Mouse (Mus musculus) embryonic facial prominence, embryonic 10.5 days (tissue): ENCODE data around the gene Tmed1. TPM values are rescaled to one million over a fixed set of nuclear protein-coding genes. Genes with fewer than 3 reads are reported as not detected.
A peak's percentile ranks its signal among the peaks of the same experiment; 100 is the strongest.
"Not testable (repeated sequence)": the region's sequence is repeated elsewhere in the genome, so short reads cannot be mapped to it uniquely, and the experiment has no call there.

Experiments used
- DNase-seq: peaks from one replicate; pipeline ENCODE4 v3.0.0-alpha.2; 2017; ENCODE audit warnings: low spot score
- H3K27ac ChIP-seq: fragments of 300-500 bp; sonication (generic); replicated peaks from 2 replicates; pipeline ENCODE4 v1.5.1; 2016; ENCODE audit warnings: mild to moderate bottlenecking
- H3K27me3 ChIP-seq: fragments of 300-500 bp; sonication (generic); replicated peaks from 2 replicates; pipeline ENCODE4 v1.6.1; 2016; ENCODE audit warnings: low read depth, mild to moderate bottlenecking; ENCODE audit not compliant: poor library complexity, severe bottlenecking
- H3K36me3 ChIP-seq: fragments of 300-500 bp; sonication (generic); replicated peaks from 2 replicates; pipeline ENCODE4 v1.6.1; 2016; ENCODE audit warnings: mild to moderate bottlenecking, moderate library complexity
- H3K4me1 ChIP-seq: fragments of 300-500 bp; sonication (generic); 2 replicates; pipeline ENCODE4 v1.6.1; 2016
- H3K4me3 ChIP-seq: fragments of 300-500 bp; sonication (generic); 2 replicates; pipeline ENCODE4 v1.5.1; 2016; ENCODE audit warnings: mild to moderate bottlenecking, moderate library complexity
- H3K9me3 ChIP-seq: fragments of 300-500 bp; sonication (generic); 2 replicates; pipeline ENCODE4 v1.6.1; 2016; ENCODE audit warnings: mild to moderate bottlenecking
- whole genome bisulfite sequencing: fragments of 180-500 bp; shearing (Covaris S2); methylation state at CpG from one replicate; pipeline ENCODE4 v1.1.7; 2016; 5-methylcytosine and 5-hydroxymethylcytosine counted together
- polyA plus RNA-seq: library from polyadenylated mRNA; unstranded; fragments of >200 nt; fragmentation: Nextera tagmentation; extraction: Ambion mirVana; gene quantifications from 2 replicates; pipeline ENCODE4 v1.2.1, GENCODE M21; 2016

Tmed1 gene
- polyA plus RNA-seq, 1 experiment from 2014 or later = 119 TPM

- no peak for DNase-seq
- H3K27me3 ChIP-seq = no peaks in the 10 kb centered on the region
- WGBS = 85% methylated on average over 9 of the region's 9 CpGs
- H3K27ac ChIP-seq = no peak overlapping the region
- H3K4me3 ChIP-seq = peak overlapping the region; percentile 44; the same call in 1 of the 2 replicates
- no peaks in the 10 kb centered on the region for H3K9me3 ChIP-seq
- peaks cover 70% of the 10 kb centered on the region for H3K36me3 ChIP-seq
- peaks cover 50% of the 10 kb centered on the region for H3K4me1 ChIP-seq
Observed at GRCm38 (mm10) chr9:21494726-21495125, 15.3 kb downstream of the Tmed1 start.

GRCm38 (mm10) chr9:21493907-21494306 lies 16.1 kb downstream of the Tmed1 start:
- 49% methylated on average over 2 of the region's 2 CpGs for WGBS
- Histone ChIP-seq H3K27ac (peak overlapping the region; percentile 31; the same call in 1 of the 2 replicates), H3K4me1 (peaks cover 50% of the 10 kb centered on the region), H3K36me3 (peaks cover 70% of the 10 kb centered on the region), H3K9me3 (no peaks in the 10 kb centered on the region), H3K4me3 (no peak overlapping the region), H3K27me3 (no peaks in the 10 kb centered on the region)
- DNase-seq = no peak

- Histone ChIP-seq H3K9me3 (no peaks in the 10 kb centered on the region), H3K4me1 (peaks cover 23% of the 10 kb centered on the region), H3K27me3 (no peaks in the 10 kb centered on the region), H3K36me3 (peaks cover 87% of the 10 kb centered on the region), H3K4me3 (no peak overlapping the region), H3K27ac (no peak overlapping the region)
- no peak for DNase-seq
- 93% methylated on average over 9 of the region's 9 CpGs for WGBS
Observed at GRCm38 (mm10) chr9:21490696-21491095, 19.4 kb downstream of the Tmed1 start.

GRCm38 (mm10) chr9:21488246-21488645 lies 21.8 kb downstream of the Tmed1 start:
- not testable (repeated sequence) for H3K4me1 ChIP-seq, DNase-seq, H3K27me3 ChIP-seq, H3K27ac ChIP-seq, H3K9me3 ChIP-seq, H3K4me3 ChIP-seq
- 94% methylated on average over 1 of the region's 2 CpGs for WGBS
- peaks cover 89% of the 10 kb centered on the region for H3K36me3 ChIP-seq

- 95% methylated on average over 4 of the region's 4 CpGs for WGBS
- no peak for DNase-seq
Observed at GRCm38 (mm10) chr9:21484065-21484464, 26.0 kb downstream of the Tmed1 start.

GRCm38 (mm10) chr9:21477707-21478106 lies 32.3 kb downstream of the Tmed1 start:
- Histone ChIP-seq H3K36me3 (peaks cover 95% of the 10 kb centered on the region), H3K4me3 (no peak overlapping the region), H3K27me3 (no peaks in the 10 kb centered on the region), H3K27ac (no peak overlapping the region), H3K9me3 (peaks cover 8% of the 10 kb centered on the region), H3K4me1 (no peaks in the 10 kb centered on the region)
- 97% methylated on average over 6 of the region's 6 CpGs for WGBS
- DNase-seq = no peak

More at GRCm38 (mm10) chr9:21484065-21484464, 26.0 kb downstream of the Tmed1 start:
- H3K36me3 ChIP-seq = peaks cover 92% of the 10 kb centered on the region
- no peaks in the 10 kb centered on the region for H3K27me3 ChIP-seq
- H3K4me1 ChIP-seq = no peaks in the 10 kb centered on the region
- H3K4me3 ChIP-seq = no peak overlapping the region
- H3K27ac ChIP-seq = no peak overlapping the region
- H3K9me3 ChIP-seq = no peaks in the 10 kb centered on the region

- Histone ChIP-seq H3K27ac (no peak overlapping the region), H3K9me3 (peaks cover 6% of the 10 kb centered on the region), H3K4me3 (no peak overlapping the region), H3K27me3 (no peaks in the 10 kb centered on the region), H3K36me3 (peaks cover 94% of the 10 kb centered on the region), H3K4me1 (no peaks in the 10 kb centered on the region)
- no peak for DNase-seq
- 91% methylated on average over 4 of the region's 4 CpGs for WGBS
Observed at GRCm38 (mm10) chr9:21472913-21473312, 37.1 kb downstream of the Tmed1 start.

GRCm38 (mm10) chr9:21469032-21470024 lies 40.7 kb downstream of the Tmed1 start:
- no peaks in the 10 kb centered on the region for H3K4me1 ChIP-seq

GRCm38 (mm10) chr9:21464565-21464928 lies 45.5 kb downstream of the Tmed1 start:
- Histone ChIP-seq H3K4me1 (peaks cover 16% of the 10 kb centered on the region), H3K36me3 (peaks cover 60% of the 10 kb centered on the region)
- not testable (repeated sequence) for H3K9me3 ChIP-seq, H3K27me3 ChIP-seq, H3K27ac ChIP-seq, H3K4me3 ChIP-seq, DNase-seq
- WGBS = 90% methylated on average over 7 of the region's 7 CpGs

More at GRCm38 (mm10) chr9:21469032-21470024, 40.7 kb downstream of the Tmed1 start:
- 87% methylated on average over 20 of the region's 20 CpGs for WGBS
- Histone ChIP-seq H3K27me3 (no peaks in the 10 kb centered on the region), H3K36me3 (peaks cover 88% of the 10 kb centered on the region), H3K4me3 (no peak overlapping the region), H3K27ac (no peak overlapping the region), H3K9me3 (no peaks in the 10 kb centered on the region)
- DNase-seq = peak; percentile 37

GRCm38 (mm10) chr9:21463766-21464564 lies 46.1 kb downstream of the Tmed1 start:
- DNase-seq = no peak
- Histone ChIP-seq H3K9me3 (no peaks in the 10 kb centered on the region), H3K4me1 (peaks cover 16% of the 10 kb centered on the region), H3K36me3 (peaks cover 59% of the 10 kb centered on the region), H3K27me3 (no peaks in the 10 kb centered on the region), H3K4me3 (no peak overlapping the region), H3K27ac (no peak overlapping the region)
- WGBS = 90% methylated on average over 3 of the region's 3 CpGs

- WGBS = 81% methylated on average over 5 of the region's 5 CpGs
- H3K4me1 ChIP-seq = peaks cover 16% of the 10 kb centered on the region
- peaks cover 59% of the 10 kb centered on the region for H3K36me3 ChIP-seq
- no peak for DNase-seq
- peak overlapping the region; percentile 44 for H3K27ac ChIP-seq
- no peaks in the 10 kb centered on the region for H3K27me3 ChIP-seq
- H3K4me3 ChIP-seq = no peak overlapping the region
- H3K9me3 ChIP-seq = no peaks in the 10 kb centered on the region
Observed at GRCm38 (mm10) chr9:21463138-21463590, 46.9 kb downstream of the Tmed1 start.

GRCm38 (mm10) chr9:21460400-21460940 lies 49.6 kb downstream of the Tmed1 start:
- no peak overlapping the region for H3K27ac ChIP-seq
- WGBS = 96% methylated on average over 3 of the region's 3 CpGs
- no peak for DNase-seq
- no peaks in the 10 kb centered on the region for H3K27me3 ChIP-seq
- no peak overlapping the region for H3K4me3 ChIP-seq
- H3K9me3 ChIP-seq = no peaks in the 10 kb centered on the region
- peaks cover 16% of the 10 kb centered on the region for H3K4me1 ChIP-seq
- H3K36me3 ChIP-seq = peaks cover 36% of the 10 kb centered on the region
